Mouse (Mus musculus): ENCODE results near the gene Atp6v1g3. TPM values are rescaled to one million over a fixed set of nuclear protein-coding genes. Genes with fewer than 3 reads are reported as not detected.

The Atp6v1g3 gene
- not detected in 2 replicates for polyA plus RNA-seq (2016; fragmentation: Nextera tagmentation; extraction: Ambion mirVana)

DNA sequence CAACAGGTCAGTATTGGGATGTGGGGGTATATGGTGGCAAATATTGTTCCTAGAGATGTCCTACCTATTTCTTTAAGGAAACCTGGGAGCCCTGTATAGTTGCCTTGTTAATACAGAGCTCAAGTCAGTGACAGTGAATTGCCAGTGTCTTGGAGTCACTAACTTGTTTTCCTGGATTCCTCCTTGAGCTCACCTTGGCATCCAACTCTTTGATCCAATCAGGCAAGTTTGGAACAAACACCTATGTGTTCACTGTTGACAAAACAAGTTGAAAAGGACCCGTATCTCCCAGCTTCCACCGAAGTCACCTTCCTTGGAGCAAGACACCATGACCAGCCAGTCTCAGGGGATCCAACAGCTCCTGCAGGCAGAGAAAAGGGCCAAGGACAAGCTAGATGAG lies at the start of gene Atp6v1g3:
Gene Atp6v1g3, plus strand, starts transcription at position 301 of the 400 bp plus-strand sequence.
- ATAC-seq (ENCODE audit: low FRiP score, low read depth), result no peak
- no peak within 1 kb of the TSS for H3K27ac ChIP-seq (replicated peaks)
- no peak within 1 kb of the TSS for H3K4me2 ChIP-seq (replicated peaks)
- no peaks in the 10 kb centered on the region for H3K4me1 ChIP-seq
- no peak within 1 kb of the TSS for H3K9ac ChIP-seq (replicated peaks)
- no peaks in the 10 kb centered on the region for H3K27me3 ChIP-seq
- 90% methylated on average over 2 of the region's 2 CpGs for WGBS
- H3K4me3 ChIP-seq, result no peak within 1 kb of the TSS
- no peaks in the 10 kb centered on the region for H3K36me3 ChIP-seq
- H3K9me3 ChIP-seq, result no peaks in the 10 kb centered on the region

DNA sequence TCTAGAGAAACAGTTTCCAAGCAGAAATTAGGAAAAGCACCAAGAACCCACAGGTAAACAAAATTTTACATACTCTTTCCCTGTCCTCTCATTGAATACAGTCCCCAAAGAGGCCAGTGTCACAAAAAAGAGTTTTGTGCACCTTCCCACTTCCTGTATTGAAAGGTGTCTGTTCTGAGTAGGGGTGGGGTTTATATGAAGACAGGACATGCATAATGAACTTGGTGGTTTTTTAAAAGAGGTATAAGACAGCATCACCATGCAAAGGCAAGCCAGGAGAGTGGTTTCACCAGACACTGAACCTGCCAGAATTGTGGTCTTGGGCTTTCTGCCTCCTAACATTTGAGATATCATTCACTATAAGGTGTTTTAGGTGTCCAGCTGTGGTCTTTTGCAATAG lies 40.5 kb upstream of the Atp6v1g3 start:
- no peaks in the 10 kb centered on the region for H3K27me3 ChIP-seq
- no peak overlapping the region for H3K9ac ChIP-seq (replicated peaks)
- H3K4me1 ChIP-seq, result no peaks in the 10 kb centered on the region
- peaks cover under 1% of the 10 kb centered on the region; the same call in 1 of the 2 replicates for H3K9me3 ChIP-seq
- H3K4me3 ChIP-seq, result no peak overlapping the region
- H3K36me3 ChIP-seq, result no peaks in the 10 kb centered on the region
- ATAC-seq (ENCODE audit: low FRiP score, low read depth), result no peak
- no peak overlapping the region for H3K4me2 ChIP-seq (replicated peaks)
- no peak overlapping the region for H3K27ac ChIP-seq (replicated peaks)

DNA sequence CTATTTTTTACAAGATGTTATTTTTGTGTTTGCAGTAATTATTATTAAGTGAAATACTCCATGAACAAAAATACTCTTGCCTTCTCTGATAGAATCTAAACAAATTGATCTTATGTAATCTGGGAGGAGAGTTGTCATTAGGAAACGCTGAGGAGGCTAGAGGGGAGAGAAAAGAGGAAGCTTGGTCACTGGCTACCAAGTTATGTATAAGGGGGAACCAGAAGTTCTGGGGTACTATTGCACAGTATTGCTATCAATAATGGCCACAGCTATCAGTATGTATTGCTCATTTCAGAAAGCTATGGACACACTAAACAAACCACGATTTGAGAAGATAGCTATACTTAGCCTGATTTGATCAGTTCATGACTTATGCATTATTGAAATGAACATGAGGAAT lies 36.3 kb upstream of the Atp6v1g3 start:
- Histone ChIP-seq H3K36me3 (no peaks in the 10 kb centered on the region), H3K4me1 (no peaks in the 10 kb centered on the region), H3K4me2 (replicated peaks) (no peak overlapping the region), H3K4me3 (no peak overlapping the region), H3K9ac (replicated peaks) (no peak overlapping the region), H3K9me3 (no peaks in the 10 kb centered on the region), H3K27ac (replicated peaks) (no peak overlapping the region), H3K27me3 (no peaks in the 10 kb centered on the region)
- ATAC-seq (ENCODE audit: low FRiP score, low read depth), result no peak
- 90% methylated on average over 2 of the region's 2 CpGs for WGBS

DNA sequence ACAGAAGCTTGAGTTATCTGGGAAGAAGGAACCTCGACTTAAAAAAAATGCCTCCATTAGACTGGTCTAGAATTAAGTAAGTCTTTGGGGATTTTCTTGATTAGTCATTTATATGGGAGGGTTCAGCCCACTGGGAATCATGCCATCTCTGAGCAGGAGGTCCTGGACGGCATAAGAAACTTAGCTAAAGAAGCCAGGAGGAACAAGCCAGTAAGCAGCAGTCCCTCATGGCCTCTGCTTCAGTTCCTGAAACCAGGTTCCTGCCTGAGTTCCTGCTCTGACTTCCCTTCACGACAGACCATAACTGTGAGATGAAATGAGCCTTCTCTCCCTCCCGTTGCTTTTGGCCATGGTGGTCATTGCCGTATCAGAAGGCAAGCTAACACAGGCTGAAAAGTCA lies 29.6 kb upstream of the Atp6v1g3 start:
- Histone ChIP-seq H3K27ac (replicated peaks) (no peak overlapping the region), H3K36me3 (no peaks in the 10 kb centered on the region), H3K27me3 (no peaks in the 10 kb centered on the region), H3K9me3 (no peaks in the 10 kb centered on the region), H3K4me3 (no peak overlapping the region), H3K4me2 (replicated peaks) (no peak overlapping the region), H3K4me1 (0 out of 2 replicates have a peak, but pooled peaks cover 5% of the 10 kb centered on the region), H3K9ac (replicated peaks) (no peak overlapping the region)
- no peak for ATAC-seq (ENCODE audit: low FRiP score, low read depth)
- 71% methylated on average over 5 of the region's 5 CpGs for WGBS

DNA sequence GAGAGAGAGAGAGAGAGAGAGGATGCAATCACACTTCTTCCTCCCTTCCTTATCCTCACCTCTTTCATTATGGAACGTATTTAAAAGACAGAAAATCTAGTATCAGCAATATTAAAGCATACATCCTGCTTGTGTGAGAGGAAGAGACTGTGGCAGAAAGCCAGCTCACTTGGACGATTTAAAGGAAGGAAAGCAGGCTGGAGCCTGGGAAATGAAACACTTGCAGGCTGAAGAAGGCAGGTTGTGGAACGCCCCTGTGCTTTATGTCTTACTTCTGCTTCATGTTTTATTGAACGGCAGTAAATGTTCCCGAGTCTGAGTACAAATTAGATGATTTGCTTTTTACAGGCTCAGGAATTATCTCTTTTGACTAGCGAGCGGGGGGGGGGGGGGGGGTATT lies 29.1 kb upstream of the Atp6v1g3 start:
- WGBS, result 75% methylated on average over 7 of the region's 7 CpGs
- Histone ChIP-seq H3K36me3 (no peaks in the 10 kb centered on the region), H3K9ac (replicated peaks) (no peak overlapping the region), H3K4me2 (replicated peaks) (no peak overlapping the region), H3K4me3 (no peak overlapping the region), H3K27me3 (no peaks in the 10 kb centered on the region), H3K4me1 (0 out of 2 replicates have a peak, but pooled peaks cover 5% of the 10 kb centered on the region), H3K9me3 (no peaks in the 10 kb centered on the region), H3K27ac (replicated peaks) (no peak overlapping the region)
- no peak for ATAC-seq (ENCODE audit: low FRiP score, low read depth)

DNA sequence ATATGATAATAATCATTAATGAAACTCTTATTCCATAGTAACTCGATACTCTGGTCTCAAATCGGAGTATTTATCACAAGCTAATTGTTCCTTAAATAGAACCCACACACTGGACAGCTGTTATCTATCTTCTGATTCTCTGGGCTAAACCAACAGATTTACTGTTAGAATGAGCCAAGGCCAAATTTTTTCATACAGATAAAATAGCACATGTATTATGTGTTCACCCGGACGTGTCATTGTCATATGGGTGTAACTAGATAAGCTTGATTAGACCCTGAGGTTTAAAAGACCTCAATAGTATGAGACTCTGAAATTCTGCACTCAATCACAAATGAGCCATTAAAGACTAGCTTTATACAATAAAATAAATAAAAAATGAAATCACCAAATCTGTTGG lies 28.4 kb upstream of the Atp6v1g3 start:
- Histone ChIP-seq H3K4me2 (replicated peaks) (no peak overlapping the region), H3K36me3 (no peaks in the 10 kb centered on the region), H3K4me3 (no peak overlapping the region), H3K9me3 (no peaks in the 10 kb centered on the region), H3K27me3 (no peaks in the 10 kb centered on the region), H3K4me1 (0 out of 2 replicates have a peak, but pooled peaks cover 5% of the 10 kb centered on the region), H3K27ac (replicated peaks) (no peak overlapping the region), H3K9ac (replicated peaks) (no peak overlapping the region)
- no peak for ATAC-seq (ENCODE audit: low FRiP score, low read depth)
- WGBS, result 86% methylated on average over 4 of the region's 4 CpGs

DNA sequence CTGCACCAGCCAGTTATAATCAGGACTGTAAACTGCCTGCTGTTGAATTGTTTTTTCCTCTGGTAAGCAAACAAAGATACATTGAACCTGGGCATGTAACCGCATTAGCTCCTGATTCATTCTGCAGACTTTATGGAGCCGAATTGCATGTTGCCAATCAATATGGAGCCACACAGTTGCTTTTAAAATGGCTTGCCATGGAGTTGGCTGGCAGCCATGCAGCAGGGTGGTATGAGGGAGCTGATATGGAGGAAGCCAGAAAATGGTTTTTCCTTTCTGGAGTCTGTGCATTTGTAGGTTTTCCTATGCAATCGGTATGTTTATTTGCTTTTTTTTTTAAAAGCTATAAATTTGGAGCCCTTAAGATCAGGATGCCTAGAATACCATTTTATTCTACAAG lies 28.0 kb upstream of the Atp6v1g3 start:
- H3K9ac ChIP-seq (replicated peaks), result no peak overlapping the region
- no peak for ATAC-seq (ENCODE audit: low FRiP score, low read depth)
- 0 out of 2 replicates have a peak, but pooled peaks cover 5% of the 10 kb centered on the region for H3K4me1 ChIP-seq
- no peak overlapping the region for H3K4me3 ChIP-seq
- H3K27ac ChIP-seq (replicated peaks), result no peak overlapping the region
- H3K36me3 ChIP-seq, result no peaks in the 10 kb centered on the region
- 90% methylated on average over 3 of the region's 3 CpGs for WGBS
- no peak overlapping the region for H3K4me2 ChIP-seq (replicated peaks)
- no peaks in the 10 kb centered on the region for H3K27me3 ChIP-seq
- H3K9me3 ChIP-seq, result no peaks in the 10 kb centered on the region

DNA sequence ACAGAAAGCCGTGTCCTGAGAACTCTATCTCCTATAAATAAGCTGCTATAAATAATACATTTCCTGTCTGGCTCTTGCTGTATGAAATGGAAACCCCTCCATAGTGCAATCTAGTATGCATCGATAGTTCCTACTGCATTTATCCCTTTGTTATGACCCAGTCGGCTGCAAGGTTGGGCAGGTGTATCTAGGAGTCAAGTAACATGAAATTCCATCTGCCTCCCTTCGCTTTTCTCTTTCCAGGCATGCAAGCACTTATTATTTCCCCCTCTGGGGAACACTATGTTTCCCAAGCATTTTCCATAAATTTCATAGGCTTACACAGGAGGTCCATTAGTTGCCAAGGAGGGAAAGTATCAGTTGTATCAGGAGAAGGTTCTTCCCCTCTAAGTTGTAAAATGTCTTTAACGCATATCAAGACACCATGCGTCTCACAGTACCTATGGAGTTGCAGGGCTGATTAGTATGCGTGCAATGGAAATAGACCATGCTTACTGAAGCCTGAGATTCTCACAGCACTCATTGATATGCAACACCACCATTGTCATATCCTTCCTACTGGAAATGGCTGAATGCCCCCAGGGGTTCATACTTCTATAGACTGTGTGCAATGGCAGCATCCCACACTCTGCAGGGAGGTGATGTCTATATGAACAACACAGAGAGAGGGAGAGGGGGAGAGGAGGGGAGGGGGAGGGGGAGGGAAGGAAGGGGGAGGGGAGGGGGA lies 26.9 kb upstream of the Atp6v1g3 start:
- no peaks in the 10 kb centered on the region for H3K36me3 ChIP-seq
- no peaks in the 10 kb centered on the region for H3K9me3 ChIP-seq
- no peak overlapping the region for H3K4me3 ChIP-seq
- H3K4me2 ChIP-seq (replicated peaks), result no peak overlapping the region
- H3K27me3 ChIP-seq, result no peaks in the 10 kb centered on the region
- H3K9ac ChIP-seq (replicated peaks), result no peak overlapping the region
- 0 out of 2 replicates have a peak, but pooled peaks cover 5% of the 10 kb centered on the region for H3K4me1 ChIP-seq
- 77% methylated on average over 7 of the region's 7 CpGs for WGBS
- H3K27ac ChIP-seq (replicated peaks), result no peak overlapping the region
- peak; percentile 85 for ATAC-seq (ENCODE audit: low FRiP score, low read depth)

DNA sequence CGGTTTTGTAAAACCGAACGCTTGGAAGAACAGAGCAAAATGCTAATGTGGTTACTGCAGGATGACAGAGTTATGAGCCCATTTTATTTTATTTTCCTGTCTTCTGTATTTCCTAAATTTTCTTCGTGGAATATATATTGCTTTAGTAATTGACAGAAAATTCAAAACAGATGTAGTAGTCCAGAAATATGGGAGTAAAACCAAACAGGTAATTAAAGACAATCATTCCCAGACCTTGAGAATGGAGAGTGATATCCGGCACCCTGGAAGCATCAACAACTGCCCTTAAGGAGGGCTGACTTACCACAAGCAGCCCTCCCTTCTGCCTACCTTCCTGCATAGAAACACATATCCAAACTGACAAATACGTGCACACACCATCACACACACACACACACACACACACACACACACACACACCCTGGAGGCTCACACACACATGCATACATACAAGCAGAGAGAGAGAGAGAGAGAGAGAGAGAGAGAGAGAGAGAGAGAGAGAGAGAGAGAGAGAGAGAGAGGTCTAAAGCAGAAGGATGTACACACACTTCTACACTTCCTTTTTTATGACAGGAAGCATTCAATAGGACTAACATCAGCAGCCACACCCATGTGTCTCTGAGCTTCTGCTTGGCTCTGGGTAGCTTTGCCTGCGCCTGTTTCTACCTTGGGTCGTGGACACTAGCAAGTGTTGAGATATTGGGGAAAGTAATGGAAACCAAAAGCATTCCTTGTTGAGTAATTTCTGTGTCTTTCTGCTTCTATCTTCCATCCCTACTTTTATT lies 25.6 kb upstream of the Atp6v1g3 start:
- Histone ChIP-seq H3K4me1 (0 out of 2 replicates have a peak, but pooled peaks cover 5% of the 10 kb centered on the region), H3K27me3 (no peaks in the 10 kb centered on the region), H3K4me3 (no peak overlapping the region), H3K36me3 (no peaks in the 10 kb centered on the region), H3K9ac (replicated peaks) (no peak overlapping the region), H3K9me3 (no peaks in the 10 kb centered on the region), H3K27ac (replicated peaks) (no peak overlapping the region), H3K4me2 (replicated peaks) (no peak overlapping the region)
- 86% methylated on average over 8 of the region's 8 CpGs for WGBS
- no peak for ATAC-seq (ENCODE audit: low FRiP score, low read depth)

DNA sequence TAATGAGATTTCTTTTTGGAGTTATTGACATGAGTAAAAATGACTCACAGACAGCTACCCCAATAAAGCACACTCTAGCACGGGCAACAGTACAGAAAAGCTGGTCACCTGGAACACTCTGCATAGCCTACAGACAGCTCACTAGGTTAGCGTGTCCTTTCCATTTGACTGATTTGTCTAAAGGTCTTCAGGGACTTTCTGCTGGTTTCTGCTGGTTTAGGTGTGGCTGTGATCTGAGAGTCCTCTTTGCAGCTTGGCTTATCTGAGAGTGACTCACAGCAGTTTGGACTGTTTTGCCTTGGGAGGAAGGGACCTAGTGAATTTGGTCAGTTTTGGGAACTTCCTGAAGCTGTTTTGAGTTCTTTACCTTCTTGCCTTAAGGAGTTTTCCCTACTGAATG lies 24.8 kb upstream of the Atp6v1g3 start:
- 87% methylated on average over 2 of the region's 2 CpGs for WGBS
- no peak overlapping the region for H3K9ac ChIP-seq (replicated peaks)
- H3K4me3 ChIP-seq, result no peak overlapping the region
- H3K36me3 ChIP-seq, result no peaks in the 10 kb centered on the region
- H3K9me3 ChIP-seq, result no peaks in the 10 kb centered on the region
- no peaks in the 10 kb centered on the region for H3K27me3 ChIP-seq
- H3K4me1 ChIP-seq, result 0 out of 2 replicates have a peak, but pooled peaks cover 5% of the 10 kb centered on the region
- H3K27ac ChIP-seq (replicated peaks), result no peak overlapping the region
- no peak overlapping the region for H3K4me2 ChIP-seq (replicated peaks)
- no peak for ATAC-seq (ENCODE audit: low FRiP score, low read depth)

DNA sequence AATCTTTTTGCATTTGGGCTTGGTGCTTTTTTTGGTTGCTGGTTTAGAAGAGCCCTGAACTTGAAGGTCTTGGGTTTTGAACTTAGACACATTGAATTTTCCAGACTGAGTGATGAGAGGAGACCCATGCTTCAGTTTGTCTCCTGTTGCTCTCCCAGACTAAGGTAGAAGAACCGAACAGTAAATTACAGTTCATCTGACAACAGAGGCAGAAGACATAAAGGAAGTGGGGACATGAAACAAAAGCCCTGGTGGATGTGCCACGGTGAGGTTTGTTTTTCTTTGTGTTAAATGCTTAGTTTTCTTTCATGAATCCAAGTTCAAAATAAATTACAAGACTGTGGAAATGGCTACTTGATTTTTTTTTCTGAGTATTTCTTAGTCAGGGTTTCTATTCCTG lies 22.6 kb upstream of the Atp6v1g3 start:
- H3K27me3 ChIP-seq, result no peaks in the 10 kb centered on the region
- ATAC-seq (ENCODE audit: low FRiP score, low read depth), result no peak
- no peaks in the 10 kb centered on the region for H3K9me3 ChIP-seq
- H3K4me1 ChIP-seq, result 0 out of 2 replicates have a peak, but pooled peaks cover 5% of the 10 kb centered on the region
- no peak overlapping the region for H3K4me2 ChIP-seq (replicated peaks)
- no peak overlapping the region for H3K27ac ChIP-seq (replicated peaks)
- WGBS, result 77% methylated on average over 2 of the region's 2 CpGs
- H3K36me3 ChIP-seq, result no peaks in the 10 kb centered on the region
- no peak overlapping the region for H3K4me3 ChIP-seq
- H3K9ac ChIP-seq (replicated peaks), result no peak overlapping the region

DNA sequence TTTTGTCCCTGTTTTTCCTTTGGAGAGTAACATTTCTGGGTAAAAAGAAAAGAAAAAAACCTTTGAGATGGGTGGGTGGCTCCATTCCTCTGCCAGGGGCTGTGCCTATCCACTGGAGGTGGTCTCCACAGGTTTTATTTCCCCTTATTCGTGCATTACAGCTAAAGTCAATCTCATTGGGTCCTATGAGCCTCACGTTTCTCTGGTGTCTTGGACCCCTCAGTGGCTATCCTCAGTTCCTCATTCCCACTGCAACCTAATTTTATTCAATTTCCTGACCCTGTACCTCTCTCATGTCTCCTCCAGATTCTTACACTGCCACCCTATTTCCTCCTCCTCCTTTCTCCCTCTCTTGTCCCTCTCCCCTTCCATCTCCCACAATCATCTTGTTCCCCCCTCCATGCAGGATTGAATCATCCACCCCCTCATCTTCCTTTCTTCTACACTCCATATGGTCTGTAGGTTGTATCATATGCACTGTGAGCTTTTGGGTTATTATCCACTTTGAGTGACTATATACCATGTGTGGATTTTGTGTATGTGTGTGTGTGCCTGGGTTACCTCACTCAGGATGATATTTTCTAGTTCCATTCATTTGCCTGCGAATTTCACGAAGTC lies 17.3 kb upstream of the Atp6v1g3 start:
- Histone ChIP-seq H3K4me3 (no peak overlapping the region), H3K27me3 (no peaks in the 10 kb centered on the region), H3K9ac (replicated peaks) (no peak overlapping the region), H3K27ac (replicated peaks) (no peak overlapping the region), H3K4me1 (no peaks in the 10 kb centered on the region), H3K9me3 (no peaks in the 10 kb centered on the region), H3K4me2 (replicated peaks) (no peak overlapping the region), H3K36me3 (no peaks in the 10 kb centered on the region)
- 87% methylated on average over 4 of the region's 4 CpGs for WGBS
- no peak for ATAC-seq (ENCODE audit: low FRiP score, low read depth)
